Comparison of ENCODE assay signal across 9 mouse cellular contexts in the genomic region with DNA sequence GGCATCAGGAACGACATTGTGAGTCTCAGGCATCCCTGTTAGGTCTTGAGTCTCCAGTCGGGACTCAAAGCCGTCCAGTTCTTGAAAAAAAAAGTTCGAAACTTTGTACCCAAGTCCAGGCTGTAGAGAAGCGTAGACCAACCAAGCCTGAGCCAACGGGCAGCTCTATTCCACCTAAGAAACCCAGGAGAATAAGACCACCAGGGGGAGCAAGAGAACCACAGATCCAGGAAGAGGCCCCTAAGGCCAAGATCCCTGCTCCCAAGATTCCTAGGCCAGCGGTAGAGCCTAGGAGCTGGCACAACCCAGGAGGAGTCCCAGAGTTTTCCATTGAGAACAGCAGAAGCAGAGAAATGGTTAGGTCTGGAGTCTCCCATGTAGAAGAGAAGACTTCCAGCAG. TPM values are rescaled to one million over a fixed set of nuclear protein-coding genes. Genes with fewer than 3 reads are reported as not detected.
DNase-seq lines count a peak whose midpoint lies in the region; ATAC-seq and TF ChIP-seq lines count a peak whose summit lies in the region.
"Had no signal": no experiment of that assay in that cellular context is flagged by ENCODE, and none has a peak within 500 bp of the region (broad histone marks: within the 10 kb centered on the region; RNA-seq: fewer than 3 reads in every experiment).

No protein-coding gene starts in this region.

- H3K4me2 ChIP-seq in intestine, embryonic 15.5 days (replicated peaks) = no peak overlapping the region
- H3K4me2 ChIP-seq: neural tube, embryonic 12.5 days had no signal

- intact Hi-C loops in left cerebral cortex, postnatal 25 days (cut with DNase I) = loop anchor here (1.0 to 5.0 kb wide), 2 partner anchors 72 to 171 kb away; no protein-coding TSS in a partner anchor

- H3K9me3 ChIP-seq in intestine, embryonic 15.5 days = no peaks in the 10 kb centered on the region
- H3K9me3 ChIP-seq: neural tube, embryonic 12.5 days had no signal

- DNase-seq in spleen, adult 2 months (ENCODE audit: low read depth in 1 of 2, low spot score in 2 of 2) = peak in 1 of 2 experiments; percentile 43
- DNase-seq in spleen, adult 12 weeks (ENCODE audit: low spot score) = no peak
- DNase-seq in c-Kit-positive CD71-positive TER-119-positive erythroid progenitor cells, embryonic 14.5 days (ENCODE audit: low spot score) = peak; percentile 65
- peak; percentile 79 to 89 for DNase-seq in left cerebral cortex, postnatal 25 days (ENCODE audit: low spot score in 2 of 2)
- DNase-seq in ovary, adult 18-20 months (ENCODE audit: low spot score) = peak; percentile 38
- DNase-seq in thymus, postnatal 36 days = peak; percentile 30 to 41

- TF ChIP-seq POLR2A in spleen, adult 2 months (IDR thresholded peaks at IDR 0.05; ENCODE audit: low read depth, low read length) = no peak

- no peak overlapping the region for H3K9ac ChIP-seq in intestine, embryonic 15.5 days
- H3K9ac ChIP-seq: neural tube, embryonic 12.5 days had no signal

- no peaks in the 10 kb centered on the region for H3K36me3 ChIP-seq in spleen, adult 2 months (ENCODE audit: control insufficient read depth, insufficient read depth, low read length)
- no peaks in the 10 kb centered on the region for H3K36me3 ChIP-seq in intestine, embryonic 15.5 days
- H3K36me3 ChIP-seq: neural tube, embryonic 12.5 days had no signal

- H3K4me3 ChIP-seq in spleen, adult 2 months (ENCODE audit: extremely low read depth, insufficient read depth, insufficient read length) = no peak overlapping the region
- H3K4me3 ChIP-seq in intestine, embryonic 15.5 days (replicated peaks) = no peak overlapping the region
- H3K4me3 ChIP-seq: neural tube, embryonic 12.5 days had no signal

- H3K27ac ChIP-seq in spleen, adult 2 months (ENCODE audit: insufficient read depth, low read length) = no peak overlapping the region
- H3K27ac ChIP-seq in intestine, embryonic 15.5 days = no peak overlapping the region
- H3K27ac ChIP-seq: neural tube, embryonic 12.5 days had no signal

- 24% methylated on average over 7 of the region's 7 CpGs for WGBS in spleen, adult 2 months
- 15% methylated on average over 7 of the region's 7 CpGs for WGBS in intestine, embryonic 15.5 days

- ATAC-seq in frontal cortex, adult (ENCODE audit: low TSS enrichment) = peak; percentile 76; the same call in 1 of the 2 replicates
- ATAC-seq in intestine, embryonic 15.5 days = 0 out of 2 replicates have a peak, but pooled peaks have one; percentile 58

- peaks cover 2% of the 10 kb centered on the region; the same call in 1 of the 2 replicates for H3K4me1 ChIP-seq in spleen, adult 2 months (ENCODE audit: control insufficient read depth, insufficient read depth, insufficient read length)
- peaks cover 5% of the 10 kb centered on the region; the same call in 1 of the 2 replicates for H3K4me1 ChIP-seq in intestine, embryonic 15.5 days (replicated peaks)
- H3K4me1 ChIP-seq: neural tube, embryonic 12.5 days had no signal

- H3K27me3 ChIP-seq in spleen, adult 2 months (ENCODE audit: control insufficient read depth, insufficient read depth, low read length) = 0 out of 2 replicates have a peak, but pooled peaks cover 4% of the 10 kb centered on the region
- H3K27me3 ChIP-seq in intestine, embryonic 15.5 days (replicated peaks) = peaks cover 47% of the 10 kb centered on the region

- TF ChIP-seq CTCF in spleen, adult 2 months (IDR thresholded peaks at IDR 0.05; ENCODE audit: extremely low read depth, insufficient read depth, insufficient read length, insufficient replicate concordance) = peak; percentile 49; the same call in 1 of the 2 replicates

RNA-seq across cellular contexts. Expression of gene Mei1, which starts 4.3 kb away (rescaled TPM):
- polyA plus RNA-seq in spleen, adult 2 months (2012; rRNA removed) = 0.05 TPM in 1 of 2 replicates, not detected in the other
- polyA plus RNA-seq in intestine, embryonic 15.5 days (2015; fragmentation: Nextera tagmentation; extraction: Ambion mirVana) = not detected in 2 replicates
- total RNA-seq in left cerebral cortex, postnatal 25 days (2021) = 1 to 10 TPM; 2.5 to 2.8 TPM

RNA-seq across cellular contexts. Expression of gene 4930407I10Rik, which starts 6.6 kb away (rescaled TPM):
- polyA plus RNA-seq in spleen, adult 2 months (2012; rRNA removed) = not detected in 2 replicates
- not detected in 2 replicates for polyA plus RNA-seq in intestine, embryonic 15.5 days (2015; fragmentation: Nextera tagmentation; extraction: Ambion mirVana)
- not detected for total RNA-seq in left cerebral cortex, postnatal 25 days (2021)

RNA-seq across cellular contexts. Expression of gene Snu13, which starts 18.1 kb away (rescaled TPM):
- 34.5 and 37.5 TPM in 2 replicates for polyA plus RNA-seq in spleen, adult 2 months (2012; rRNA removed)
- polyA plus RNA-seq in intestine, embryonic 15.5 days (2015; fragmentation: Nextera tagmentation; extraction: Ambion mirVana) = 256 and 273 TPM in 2 replicates
- total RNA-seq in left cerebral cortex, postnatal 25 days (2021) = 100 to 1,000 TPM; 101 to 113 TPM

RNA-seq across cellular contexts. Expression of gene Desi1, which starts 31.8 kb away (rescaled TPM):
- 15.4 and 18.1 TPM in 2 replicates for polyA plus RNA-seq in spleen, adult 2 months (2012; rRNA removed)
- polyA plus RNA-seq in intestine, embryonic 15.5 days (2015; fragmentation: Nextera tagmentation; extraction: Ambion mirVana) = 19.8 and 21.3 TPM in 2 replicates
- 100 to 1,000 TPM; 106 to 109 TPM for total RNA-seq in left cerebral cortex, postnatal 25 days (2021)
